Mouse (Mus musculus) CD4-positive naive resting alpha-beta T cell, adult 57 days (primary cell): Measurements from ENCODE around the gene Ap1b1. TPM values are rescaled to one million over a fixed set of nuclear protein-coding genes. Genes with fewer than 3 reads are reported as not detected.

ENCODE experiments used
- total RNA-seq: library from RNA; stranded (reverse); gene quantifications from one replicate; pipeline ENCODE4 v1.2.4, GENCODE M21; 2023

Gene Ap1b1
- 98.9 TPM for total RNA-seq

GRCm38 (mm10) chr11:4986695-4987486, at the start of gene Ap1b1:
Gene Ap1b1 (plus strand): TSS chr11:4986824.

GRCm38 (mm10) chr11:4947813-4948174, 38.8 kb upstream of the Ap1b1 start, which contains the start of gene Nefh:
Gene Nefh (minus strand): TSS chr11:4948064.

GRCm38 (mm10) chr11:5057856-5058641, 71.4 kb downstream of the Ap1b1 start, which contains the start of gene Rasl10a:
Gene Rasl10a (plus strand): TSS chr11:5058128.

GRCm38 (mm10) chr11:5065056-5065821, 78.6 kb downstream of the Ap1b1 start, which contains the start of gene Gas2l1:
Gene Gas2l1 (minus strand): TSS chr11:5065327.

Other genes starting within 250 kb of the Ap1b1 start
- not detected for gene Cabp7, start 240.0 kb upstream of the Ap1b1 start, total RNA-seq
- 49.0 TPM for gene Nf2, start 137.3 kb upstream of the Ap1b1 start, total RNA-seq
- 19.6 TPM for gene Nipsnap1, start 112.9 kb upstream of the Ap1b1 start, total RNA-seq
- 43.2 TPM for gene Thoc5, start 91.5 kb upstream of the Ap1b1 start, total RNA-seq
- 1.9 TPM for gene Nefh, start 38.8 kb upstream of the Ap1b1 start, total RNA-seq
- gene Rasl10a, start 71.3 kb downstream of the Ap1b1 start, total RNA-seq: not detected
- gene Gas2l1, start 78.5 kb downstream of the Ap1b1 start, total RNA-seq: 1.0 TPM
- gene Rhbdd3, start 112.1 kb downstream of the Ap1b1 start, total RNA-seq: 5.0 TPM
- 636 TPM for gene Ewsr1, start 112.4 kb downstream of the Ap1b1 start, total RNA-seq
- 6.2 TPM for gene Emid1, start 165.4 kb downstream of the Ap1b1 start, total RNA-seq